Mouse (Mus musculus): ENCODE measurements around the gene Gm21969.

DNA sequence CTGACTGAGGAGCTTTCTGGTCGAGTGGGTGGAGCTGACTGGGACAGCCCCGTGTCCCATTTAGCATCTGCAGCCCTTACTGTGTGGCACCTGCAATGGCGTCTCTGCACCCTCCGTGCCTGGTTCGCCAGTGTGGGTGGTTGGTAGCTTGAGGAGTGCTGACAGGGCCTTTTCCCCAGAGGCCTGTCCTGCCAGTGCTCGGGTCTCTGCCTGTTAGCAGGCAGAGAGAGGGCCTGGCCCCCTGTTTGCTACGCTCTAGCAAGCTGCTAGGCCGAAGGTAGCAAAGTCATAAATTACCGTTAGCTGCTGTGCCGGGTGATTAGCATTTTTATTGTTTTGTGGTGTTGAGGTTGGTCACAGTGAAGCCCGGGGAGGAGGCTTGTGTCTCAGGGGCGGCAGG, 36.8 kb downstream of the Gm21969 start:
- TF ChIP-seq CTCF (IDR thresholded peaks at IDR 0.05; ENCODE audit: control insufficient read depth, insufficient read depth, low read length) (no peak), POLR2A (IDR thresholded peaks at IDR 0.05; ENCODE audit: borderline replicate concordance, control insufficient read depth, low read depth, low read length) (no peak)

All from bone marrow, adult 2 months (tissue).